Mouse (Mus musculus) ovary, postnatal 36 days (tissue): ENCODE results near the gene Gm2310.
"Not testable (repeated sequence)": the region's sequence is repeated elsewhere in the genome, so short reads cannot be mapped to it uniquely, and the experiment has no call there.

Experiments used
- DNase-seq: peaks from one replicate; pipeline ENCODE4 v3.0.0; 2022; ENCODE audit warnings: low spot score, mixed read lengths

The Gm2310 gene

GRCm38 (mm10) chr15:8519853-8520252 is at the start of gene Gm2310:
Gm2310 (minus strand) TSS chr15:8519953.
- not testable (repeated sequence) for DNase-seq

GRCm38 (mm10) chr15:8568645-8569528 is 49.1 kb upstream of the Gm2310 start:
- peak; percentile 86 for DNase-seq

- peak; percentile 16 for DNase-seq
These were observed 48.5 kb upstream of the Gm2310 start for GRCm38 (mm10) chr15:8568286-8568644.

- DNase-seq: no peak
These were observed 45.7 kb upstream of the Gm2310 start for GRCm38 (mm10) chr15:8565416-8565815.

- DNase-seq: no peak
These were observed 44.6 kb upstream of the Gm2310 start for GRCm38 (mm10) chr15:8564331-8564730.

GRCm38 (mm10) chr15:8563423-8564194 is 43.9 kb upstream of the Gm2310 start:
- no peak for DNase-seq

- DNase-seq: no peak
These were observed 43.0 kb upstream of the Gm2310 start for GRCm38 (mm10) chr15:8562776-8563175.

GRCm38 (mm10) chr15:8531201-8531600 is 11.4 kb upstream of the Gm2310 start:
- DNase-seq: no peak

GRCm38 (mm10) chr15:8512957-8513356 is 6.8 kb downstream of the Gm2310 start:
- no peak for DNase-seq

- no peak for DNase-seq
These were observed 7.9 kb downstream of the Gm2310 start for GRCm38 (mm10) chr15:8511861-8512260.

GRCm38 (mm10) chr15:8502431-8502830 is 17.3 kb downstream of the Gm2310 start:
- DNase-seq: no peak

- DNase-seq: no peak
These were observed 34.5 kb downstream of the Gm2310 start for GRCm38 (mm10) chr15:8485261-8485660.

- no peak for DNase-seq
These were observed 50.7 kb downstream of the Gm2310 start for GRCm38 (mm10) chr15:8469006-8469575.
